Mouse (Mus musculus) layer of hippocampus, postnatal 25 days (tissue): Measurements from ENCODE around the gene 2200002D01Rik. TPM values are rescaled to one million over a fixed set of nuclear protein-coding genes. Genes with fewer than 3 reads are reported as not detected.
"Not testable (repeated sequence)": the region's sequence is repeated elsewhere in the genome, so short reads cannot be mapped to it uniquely, and the experiment has no call there.

Experiments used
- DNase-seq, 2 experiments: peaks; one replicate each; pipeline ENCODE4 v3.0.0; 2022; ENCODE audit warnings: mixed read lengths in 2 of 2, low spot score in 1 of 2; ENCODE audit errors: extremely low spot score in 1 of 2
- total RNA-seq, 2 experiments: library from RNA; stranded (reverse); gene quantifications; 2 replicates each; pipeline ENCODE4 v1.2.3; 2021

Gene 2200002D01Rik
- total RNA-seq, 2 experiments from 2014 or later = 0.37 TPM; not detected in 1

DNA sequence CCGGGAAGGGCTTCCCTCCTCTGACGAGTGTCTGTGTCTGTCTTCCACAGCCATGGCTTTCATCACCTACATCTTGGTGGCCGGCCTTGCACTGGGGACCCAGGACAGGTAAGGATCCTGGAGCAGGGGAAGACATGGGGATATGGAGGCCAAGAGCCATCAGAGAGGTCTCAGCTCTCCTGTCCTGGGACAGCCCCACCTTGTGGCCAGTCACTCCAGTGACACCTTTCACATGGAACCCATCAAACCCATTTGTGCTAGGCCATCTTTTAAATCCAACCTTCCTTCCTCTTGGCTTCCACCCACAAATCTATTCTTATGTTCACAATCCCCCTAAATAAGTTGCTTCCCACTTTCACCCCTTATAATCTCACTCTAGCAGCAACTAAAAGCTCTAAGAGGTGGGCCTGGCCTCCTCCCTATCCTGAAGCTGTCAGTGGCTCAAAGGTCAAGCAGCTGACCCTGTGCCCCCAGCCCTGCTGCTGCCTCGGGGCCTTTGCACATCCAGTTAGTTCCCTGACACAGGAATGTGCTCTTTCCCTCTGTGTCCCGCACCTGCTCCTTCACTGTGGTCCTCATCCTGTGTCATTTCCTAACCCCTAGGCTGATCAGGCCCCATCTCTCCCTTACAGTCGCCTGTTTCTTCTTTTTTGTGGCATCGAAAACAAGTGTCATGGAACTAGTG, 3.4 kb downstream of the 2200002D01Rik start:
- DNase-seq = no peak

DNA sequence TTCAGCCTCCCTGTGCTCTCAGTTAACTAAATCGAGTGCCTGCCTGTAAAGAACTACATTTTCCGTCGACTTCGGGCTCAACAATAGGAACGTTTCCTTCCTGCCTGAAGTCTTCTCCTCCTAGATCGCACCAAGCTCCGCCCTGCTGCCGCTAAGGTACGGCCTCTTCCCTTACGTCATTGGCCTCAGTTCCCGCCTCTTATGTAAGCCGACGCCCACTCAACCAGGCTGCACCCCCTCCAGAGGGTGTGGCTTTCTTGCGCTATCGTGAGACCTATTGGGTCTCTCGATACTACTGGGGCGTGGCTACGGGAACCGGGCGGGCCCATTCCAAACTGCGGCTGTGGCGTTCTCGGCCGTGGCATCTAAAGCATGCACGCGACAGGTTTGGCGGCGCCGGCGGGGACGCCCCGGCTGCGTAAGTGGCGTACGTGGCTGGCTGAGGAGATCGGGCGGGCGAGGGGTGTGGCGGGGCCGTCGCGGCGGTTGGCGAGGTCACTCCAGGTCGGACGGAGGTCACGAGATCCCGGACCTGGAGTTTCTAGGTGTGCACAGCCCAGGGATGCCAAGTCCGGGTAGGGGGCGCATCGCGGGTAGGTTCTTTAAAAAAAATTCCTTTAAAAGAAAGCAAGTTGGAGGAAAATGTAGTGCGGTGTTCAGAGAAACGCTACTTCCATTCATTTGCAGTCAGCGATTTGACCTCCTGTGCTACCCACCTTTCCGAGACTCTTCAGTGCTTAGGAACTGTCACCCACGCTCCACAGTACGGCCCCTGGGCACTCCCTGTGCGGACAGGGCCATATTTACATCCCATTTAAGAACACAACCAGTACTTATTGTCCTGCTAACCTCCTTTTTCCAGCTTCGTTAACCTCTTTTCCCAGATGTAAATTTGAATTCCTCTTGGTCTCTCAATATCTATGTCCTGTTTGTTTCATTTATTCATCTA, 10.0 kb downstream of the 2200002D01Rik start, which contains the start of gene Yif1b:
TSS of gene Yif1b (plus strand) at position 311 of the 949 bp plus-strand sequence.
- peak; percentile 83 to 93 for DNase-seq

DNA sequence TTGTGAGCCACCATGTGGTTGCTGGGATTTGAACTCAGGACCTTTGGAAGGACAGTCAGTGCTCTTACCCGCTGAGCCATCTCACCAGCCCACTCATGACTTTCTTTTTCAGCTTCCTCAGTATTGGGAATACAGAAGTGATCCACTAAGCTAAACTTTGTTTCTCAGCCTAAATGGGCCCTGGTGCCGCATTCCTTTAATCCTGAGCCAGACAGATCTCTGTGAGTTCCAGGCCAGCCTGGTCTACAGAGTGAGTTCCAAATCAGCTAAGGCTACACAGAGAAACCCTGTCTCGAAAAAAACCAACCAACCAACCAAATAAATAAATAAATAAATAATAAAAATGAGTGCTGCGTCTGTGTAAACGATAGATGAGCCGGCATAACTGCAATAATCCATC, 10.7 kb downstream of the 2200002D01Rik start:
- not testable (repeated sequence) for DNase-seq

DNA sequence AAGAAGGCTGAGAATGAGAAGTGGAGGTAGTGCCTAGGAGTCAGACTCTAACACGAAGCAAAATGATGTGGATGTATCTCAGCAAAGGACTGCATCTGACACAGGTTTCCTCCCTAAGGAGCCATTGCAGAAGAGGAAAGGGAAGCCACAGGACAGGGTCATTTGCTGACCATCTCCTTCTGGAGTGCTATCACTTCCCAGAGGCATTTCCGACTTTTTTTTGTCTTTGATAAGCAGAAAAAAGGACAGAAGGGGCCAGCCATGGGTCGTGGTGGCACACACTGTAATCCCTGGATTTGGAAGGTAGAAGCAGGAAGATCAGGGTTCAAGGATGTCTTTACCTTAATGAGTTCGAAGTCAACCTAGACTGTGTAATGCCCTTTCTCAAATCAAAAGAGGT, 11.7 kb downstream of the 2200002D01Rik start:
- DNase-seq = no peak

DNA sequence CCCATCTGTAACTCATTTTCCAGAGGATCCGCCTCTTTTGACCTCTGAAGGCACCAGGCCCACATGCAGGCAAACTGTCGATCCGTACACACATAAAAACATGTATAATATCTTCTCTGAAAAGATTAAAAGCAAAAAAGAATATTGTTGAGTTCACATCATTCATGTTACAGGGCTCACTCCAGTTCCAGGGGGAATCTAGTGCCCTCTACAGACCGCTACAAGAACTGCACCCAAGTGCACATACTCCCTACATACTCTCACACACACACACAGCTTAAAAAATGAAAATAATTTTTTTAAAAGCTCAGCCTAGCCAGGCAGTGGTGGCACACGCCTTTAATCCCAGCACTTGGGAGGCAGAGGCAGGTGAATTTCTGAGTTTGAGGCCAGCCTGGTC, 13.6 kb downstream of the 2200002D01Rik start:
- no peak for DNase-seq

DNA sequence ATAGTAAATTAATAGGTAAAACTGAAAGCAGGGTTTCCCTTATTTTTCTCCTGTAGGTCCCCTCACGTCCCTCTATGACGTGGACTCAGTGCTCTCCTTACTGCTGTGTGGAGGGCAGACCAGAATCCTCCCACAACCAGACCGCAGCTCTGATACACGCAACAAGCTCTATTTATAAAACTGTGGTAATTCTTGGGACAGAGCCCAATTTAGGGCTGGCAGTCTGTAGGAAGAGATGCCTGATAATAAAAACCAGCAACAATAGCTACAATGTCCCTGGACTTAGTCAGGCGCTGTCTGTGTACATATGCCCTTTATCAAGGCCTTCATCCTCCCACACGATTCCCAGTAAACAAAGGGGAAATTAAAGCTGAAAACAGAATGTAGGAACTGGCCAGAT, 14.5 kb downstream of the 2200002D01Rik start:
- no peak for DNase-seq

DNA sequence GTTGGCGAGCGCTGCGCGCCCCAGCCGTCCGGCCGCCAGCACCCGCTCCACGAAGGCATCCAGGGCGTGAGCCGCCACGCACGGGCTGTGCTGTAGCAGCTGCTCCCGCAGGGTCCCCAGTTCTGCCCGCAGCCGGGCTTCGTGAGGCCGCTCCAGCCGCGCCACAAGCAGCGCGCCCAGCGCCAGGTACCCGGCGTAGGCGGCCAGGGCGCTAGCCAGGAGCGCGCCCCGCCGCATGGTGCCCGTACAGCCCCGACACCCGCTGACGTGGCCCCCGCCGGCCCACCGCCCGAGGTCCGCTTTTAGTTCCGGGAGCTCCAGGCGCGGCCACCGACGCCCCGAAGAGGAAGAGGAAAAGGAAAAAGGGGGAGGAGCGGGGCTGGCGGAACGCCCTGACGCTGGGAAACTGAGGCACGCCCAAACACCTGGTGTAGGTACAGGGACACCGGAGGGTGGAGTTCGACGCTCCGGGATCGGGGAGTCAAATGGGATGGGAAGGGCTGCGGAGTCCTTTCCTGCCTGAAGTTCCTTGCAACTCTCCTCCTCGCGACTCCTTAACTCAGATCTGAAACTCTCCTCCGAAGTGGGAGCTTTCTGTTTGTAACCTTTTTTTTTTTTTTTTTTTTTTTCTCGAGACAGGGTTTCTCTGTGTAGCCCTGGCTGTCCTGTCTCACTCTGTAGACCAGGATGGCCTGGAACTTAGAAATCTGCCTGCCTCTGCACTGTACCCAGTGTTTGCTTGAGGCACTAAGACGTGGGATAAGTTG, 15.8 kb downstream of the 2200002D01Rik start, which contains the start of gene Kcnk6:
TSS of gene Kcnk6 (minus strand) at position 269 of the 767 bp plus-strand sequence.
- DNase-seq = peak in 1 of 2 experiments; percentile 26

DNA sequence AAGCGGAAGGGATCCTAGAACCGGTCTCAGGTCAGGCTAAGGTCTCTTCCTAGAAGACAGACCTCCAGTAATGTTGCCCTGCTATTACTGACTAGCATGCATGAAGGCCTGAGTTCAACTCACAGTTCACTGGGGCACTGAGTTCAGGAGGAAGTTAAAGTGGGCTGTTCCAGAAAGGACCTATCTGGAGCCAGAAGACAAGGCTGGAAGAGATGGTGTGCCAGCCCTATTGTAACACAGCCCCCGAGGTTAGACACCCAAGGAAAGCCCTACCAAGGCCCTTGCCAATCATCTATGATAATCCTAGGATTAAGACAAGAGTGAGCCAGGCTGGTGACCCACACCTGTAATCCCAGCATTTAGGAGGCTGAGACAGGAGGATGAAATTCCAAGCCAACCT, 16.7 kb downstream of the 2200002D01Rik start:
- no peak for DNase-seq

DNA sequence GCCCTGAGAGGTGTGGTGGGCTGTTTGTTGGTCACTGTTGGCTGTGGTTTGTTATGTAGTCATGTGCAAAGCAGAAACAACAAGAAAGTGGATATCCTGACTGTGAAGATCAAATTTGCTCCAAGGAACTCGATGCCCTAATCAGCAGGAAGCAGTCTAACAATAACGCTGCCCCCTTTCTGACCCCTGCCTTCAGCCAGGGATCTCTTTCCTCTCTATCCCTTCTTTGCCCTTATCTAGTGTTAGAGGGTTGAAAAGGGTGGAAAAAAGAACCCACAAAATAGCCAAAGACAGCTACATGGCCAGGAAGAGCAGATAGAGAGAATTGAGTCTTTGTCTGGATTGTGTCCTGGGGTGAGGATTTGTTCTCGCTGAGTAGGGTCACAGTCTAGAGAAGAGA, 17.7 kb downstream of the 2200002D01Rik start:
- no peak for DNase-seq

DNA sequence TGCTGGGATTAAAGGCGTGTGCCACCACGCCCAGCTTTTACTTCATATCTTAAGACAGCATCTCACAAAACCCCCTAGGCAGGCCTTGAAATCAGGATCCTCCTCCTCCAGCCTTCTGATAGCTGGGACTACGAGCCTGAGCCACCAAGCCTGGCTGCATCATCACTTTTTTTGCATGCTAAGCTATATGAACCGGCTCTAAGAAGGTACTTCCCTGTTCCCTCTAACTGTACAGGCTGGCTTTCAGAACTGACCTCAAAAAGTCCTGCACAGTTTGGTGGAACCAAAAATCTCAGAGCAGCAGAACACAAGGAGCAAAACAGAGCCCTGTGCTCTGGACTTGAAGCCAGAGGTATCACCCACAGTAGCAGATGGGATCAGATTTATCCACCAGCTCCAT, 20.1 kb downstream of the 2200002D01Rik start:
- no peak for DNase-seq

DNA sequence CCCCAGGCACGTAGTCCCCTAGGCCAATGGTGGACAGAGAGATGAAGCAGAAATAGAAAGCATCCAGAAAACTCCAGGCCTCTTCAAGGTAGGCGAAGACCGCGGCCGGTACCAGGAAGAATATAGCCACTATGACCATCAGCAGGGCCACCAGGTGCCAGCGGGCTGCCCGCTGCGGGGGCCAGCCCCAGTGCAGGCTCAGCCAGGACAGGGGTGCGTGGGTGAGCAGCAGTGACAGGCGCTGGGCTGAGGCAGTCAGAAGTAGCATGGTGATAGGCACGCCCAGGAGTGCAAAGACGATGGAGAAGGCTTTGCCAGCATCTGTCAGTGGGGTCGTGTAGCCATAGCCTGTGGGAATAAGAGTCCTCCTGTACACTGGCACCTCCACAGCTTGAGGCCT, 22.7 kb downstream of the 2200002D01Rik start:
- DNase-seq = no peak

DNA sequence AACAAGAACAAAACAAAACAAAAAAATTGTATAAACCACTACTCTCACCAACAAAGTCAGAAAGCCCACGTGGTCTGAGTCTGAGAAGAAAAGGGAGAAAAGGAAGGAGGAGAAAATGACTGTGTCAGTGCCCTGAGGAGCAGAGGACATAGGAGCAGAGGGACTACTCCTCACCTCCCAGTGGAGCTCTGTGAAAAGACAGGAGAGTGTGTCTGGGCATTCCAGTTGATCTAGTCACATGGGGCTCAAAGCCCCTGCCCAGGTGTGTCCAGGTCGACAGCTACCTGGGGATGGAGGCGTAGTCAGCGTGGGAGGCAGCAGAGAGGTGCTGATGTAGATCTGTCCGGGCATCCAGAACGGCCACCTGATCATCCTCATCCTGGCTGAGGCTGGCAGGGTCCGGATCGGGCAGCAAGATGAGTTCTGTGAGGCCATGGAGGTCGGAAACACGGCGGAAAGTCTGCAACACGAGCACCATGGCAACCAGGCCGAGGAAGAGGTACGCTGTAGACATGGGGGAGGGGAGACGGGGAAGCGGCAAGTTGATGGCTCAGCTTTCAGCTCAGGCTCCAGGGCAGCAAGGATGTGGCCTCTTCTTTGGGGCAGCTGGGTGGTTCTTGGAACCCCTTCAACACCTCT, 23.4 kb downstream of the 2200002D01Rik start:
- DNase-seq = no peak

DNA sequence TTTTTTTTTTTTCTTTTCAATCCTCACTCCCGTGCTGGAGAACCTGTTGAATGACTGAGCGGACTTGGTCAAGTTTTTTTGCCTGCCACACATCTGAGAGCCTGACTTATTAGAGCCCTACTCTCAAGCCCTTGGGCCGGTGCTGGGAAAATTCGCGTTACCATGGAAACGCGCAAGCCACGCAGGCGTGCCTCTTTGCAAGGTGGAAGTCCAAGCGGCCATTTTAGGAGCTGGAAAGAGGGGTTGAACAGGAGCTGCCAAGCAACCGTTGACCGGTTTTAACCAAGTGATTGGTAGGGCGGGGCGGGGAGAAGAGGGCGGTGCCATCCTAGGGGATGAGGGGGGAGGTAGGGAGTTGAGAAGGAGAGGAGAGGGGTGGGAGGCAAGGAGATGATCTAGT, 33.4 kb downstream of the 2200002D01Rik start:
- DNase-seq = no peak

DNA sequence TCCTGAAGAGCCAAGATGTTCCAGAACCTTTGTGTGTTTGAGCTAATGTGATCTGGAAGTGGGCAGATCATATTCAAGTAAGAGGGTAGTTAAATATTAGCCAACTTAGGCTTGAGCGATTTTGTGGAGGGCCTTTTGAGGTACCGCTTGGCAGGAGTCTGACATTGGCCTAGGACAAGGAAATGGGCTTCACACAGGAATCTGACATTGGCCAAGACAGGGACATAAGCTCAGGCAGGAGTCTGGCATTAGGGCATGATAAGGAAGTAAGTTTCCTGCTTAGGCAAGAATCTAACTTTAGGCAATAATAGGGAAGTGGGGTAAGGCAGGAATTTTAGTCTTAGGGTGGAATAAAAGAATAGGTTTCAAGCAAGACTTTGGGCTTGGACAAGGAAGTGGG, 34.0 kb downstream of the 2200002D01Rik start:
- DNase-seq = no peak

DNA sequence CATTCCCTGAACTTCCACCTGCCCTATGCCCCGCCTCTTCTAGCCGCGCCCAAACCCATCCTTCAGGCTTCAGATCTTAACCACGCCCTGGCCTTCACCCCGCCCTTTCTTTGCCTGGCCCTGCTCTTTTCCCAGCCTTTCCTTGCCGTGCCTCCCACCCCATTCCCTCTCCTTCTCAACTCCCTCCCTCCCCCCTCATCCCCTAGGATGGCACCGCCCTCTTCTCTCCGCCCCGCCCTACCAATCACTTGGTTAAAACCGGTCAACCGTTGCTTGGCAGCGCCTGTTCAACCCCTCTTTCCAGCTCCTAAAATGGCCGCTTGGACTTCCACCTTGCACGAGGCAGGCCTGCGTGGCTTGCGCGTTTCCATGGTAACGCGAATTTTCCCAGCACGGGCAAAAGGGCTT, 34.6 kb downstream of the 2200002D01Rik start, which contains the start of gene Catsperg1:
TSS of gene Catsperg1 (minus strand) at position 361 of the 408 bp plus-strand sequence.
- DNase-seq = no peak

DNA sequence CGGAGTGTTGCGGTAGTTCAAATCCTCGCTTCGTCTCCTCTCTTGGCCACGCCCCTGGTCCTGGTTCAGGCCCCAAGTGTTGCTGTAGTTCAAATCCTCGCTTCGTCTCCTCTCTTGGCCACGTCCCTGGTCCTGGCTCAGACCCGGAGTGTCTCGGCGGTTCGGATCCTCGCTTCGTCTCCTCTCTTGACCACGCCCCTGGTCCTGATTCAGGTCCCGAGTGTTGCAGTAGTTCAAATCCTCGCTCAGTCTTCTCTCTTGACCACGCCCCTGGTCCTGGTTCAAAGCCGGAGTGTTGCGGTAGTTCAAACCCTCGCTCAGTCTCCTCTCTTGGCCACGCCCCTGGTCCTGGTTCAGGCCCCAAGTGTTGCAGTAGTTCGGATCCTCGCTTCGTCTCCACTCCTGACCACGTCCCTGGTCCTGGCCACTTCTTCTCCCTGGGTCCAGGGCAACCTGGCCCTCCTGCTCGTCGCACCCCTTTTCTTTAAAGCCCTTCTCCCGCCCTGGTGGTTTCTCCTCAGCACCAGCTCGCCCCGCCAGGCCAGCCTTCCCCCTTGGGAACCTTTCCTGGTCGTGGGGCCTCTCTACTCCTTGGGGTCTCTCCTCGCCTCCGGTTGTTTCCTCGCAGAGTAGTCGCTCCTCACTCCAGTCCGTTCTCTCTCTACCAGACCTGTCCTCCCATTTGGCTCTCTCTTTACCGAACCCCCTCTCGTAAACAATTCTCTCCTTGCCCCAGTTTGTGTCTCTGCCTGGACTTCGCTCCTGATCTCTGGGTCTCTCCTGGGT, 35.3 kb downstream of the 2200002D01Rik start:
- not testable (repeated sequence) for DNase-seq

DNA sequence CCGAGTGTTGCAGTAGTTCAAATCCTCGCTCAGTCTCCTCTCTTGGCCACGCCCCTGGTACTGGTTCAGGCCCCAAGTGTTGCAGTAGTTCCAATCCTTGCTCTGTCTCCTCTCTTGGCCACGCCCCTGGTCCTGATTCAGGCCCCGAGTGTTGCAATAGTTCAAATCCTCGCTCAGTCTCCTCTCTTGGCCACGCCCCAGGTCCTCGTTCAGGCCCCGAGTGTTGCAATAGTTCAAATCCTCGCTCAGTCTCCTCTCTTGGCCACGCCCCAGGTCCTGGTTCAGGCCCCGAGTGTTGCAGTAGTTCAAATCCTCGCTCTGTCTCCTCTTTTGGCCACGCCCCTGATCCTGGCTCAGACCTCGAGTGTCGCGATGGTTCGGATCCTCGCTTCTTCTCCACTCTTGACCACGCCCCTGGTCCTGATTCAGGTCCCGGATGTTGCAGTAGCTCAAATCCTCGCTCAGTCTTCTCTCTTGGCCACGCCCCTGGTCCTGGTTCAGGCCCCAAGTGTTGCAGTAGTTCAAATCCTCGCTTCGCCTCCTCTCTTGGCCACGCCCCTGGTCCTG, 36.0 kb downstream of the 2200002D01Rik start:
- no peak for DNase-seq

DNA sequence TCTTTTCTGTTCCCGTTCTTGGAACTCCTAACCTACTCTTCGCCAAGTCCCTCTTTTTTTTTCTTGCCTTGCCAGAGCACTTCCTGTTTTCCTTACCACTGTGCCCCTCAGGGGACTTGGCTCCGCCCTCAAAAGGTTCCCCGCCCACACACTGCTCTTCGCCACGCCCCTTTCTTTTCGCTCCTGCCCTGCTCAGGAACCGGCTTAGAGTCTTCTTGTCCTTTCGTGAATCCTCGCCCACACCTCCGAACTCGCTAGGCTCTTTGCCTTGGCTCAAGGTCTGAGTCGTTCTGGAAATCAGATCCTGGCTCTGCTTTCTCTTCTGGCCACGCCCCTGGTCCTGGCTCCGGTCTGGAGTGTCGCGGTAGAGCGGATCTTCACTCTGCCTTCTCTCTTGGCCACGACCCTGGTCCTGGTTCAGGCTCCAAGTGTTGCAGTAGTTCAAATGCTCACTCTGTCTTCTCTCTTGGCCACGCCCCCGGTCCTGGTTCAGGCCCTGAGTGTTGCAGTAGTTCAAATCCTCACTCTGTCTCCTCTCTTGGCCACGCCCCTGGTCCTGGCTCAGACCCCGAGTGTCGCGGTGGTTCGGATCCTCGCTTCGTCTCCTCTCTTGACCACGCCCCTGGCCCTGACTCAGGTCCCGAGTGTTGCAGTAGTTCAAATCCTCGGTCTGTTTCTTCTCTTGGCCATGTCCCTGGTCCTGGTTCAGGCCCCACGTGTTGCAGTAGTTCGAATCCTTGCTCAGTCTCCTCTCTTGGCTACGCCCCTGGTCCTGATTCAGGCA, 36.7 kb downstream of the 2200002D01Rik start:
- DNase-seq = peak; percentile 21 to 44
